Mouse (Mus musculus) v-Abl transformed pro-B cells (cell line): Measurements from ENCODE around the gene Arhgap23.

Experiments
- in situ Hi-C, 2 experiments: fragments of 400-800 bp; cut with MboI; formaldehyde crosslinking; loops; one replicate each; pipeline ENCODE4 v1.15.1; 2025; ENCODE audit not compliant: unreplicated experiment in 2 of 2

The Arhgap23 gene

DNA sequence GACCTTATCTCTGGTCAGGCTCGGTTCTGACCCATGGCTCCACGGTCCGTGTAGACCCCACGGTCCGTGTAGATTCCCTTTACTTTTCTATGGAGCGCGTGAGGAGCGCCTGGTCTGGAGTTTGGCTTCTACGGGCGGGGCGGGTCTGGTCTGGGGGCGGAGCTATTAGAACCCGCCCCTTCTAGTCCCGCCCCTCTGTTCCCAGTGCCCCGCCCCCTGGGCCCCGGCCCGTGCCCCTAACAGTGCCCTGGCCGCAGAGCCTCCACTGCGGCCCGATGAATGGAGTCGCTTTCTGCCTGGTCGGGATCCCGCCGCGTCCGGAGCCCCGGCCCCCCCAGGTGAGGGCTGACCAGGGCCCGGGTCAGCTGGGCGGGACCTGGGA lies at the start of gene Arhgap23:
TSS of gene Arhgap23 (plus strand) at position 204 of the 382 bp plus-strand sequence.
- in situ Hi-C loops, result loop anchor here in 1 of 2 experiments (5.0 kb wide), 1 partner anchor 217 kb away; no protein-coding TSS in a partner anchor

GRCm38 (mm10) chr11:97365556-97365955 lies 49.8 kb upstream of the Arhgap23 start:
- in situ Hi-C loops, result no loop called here

GRCm38 (mm10) chr11:97368501-97368900 lies 46.8 kb upstream of the Arhgap23 start:
- in situ Hi-C loops, result no loop called here

- in situ Hi-C loops, result no loop called here
These were observed 44.8 kb upstream of the Arhgap23 start for GRCm38 (mm10) chr11:97370329-97371091.

DNA sequence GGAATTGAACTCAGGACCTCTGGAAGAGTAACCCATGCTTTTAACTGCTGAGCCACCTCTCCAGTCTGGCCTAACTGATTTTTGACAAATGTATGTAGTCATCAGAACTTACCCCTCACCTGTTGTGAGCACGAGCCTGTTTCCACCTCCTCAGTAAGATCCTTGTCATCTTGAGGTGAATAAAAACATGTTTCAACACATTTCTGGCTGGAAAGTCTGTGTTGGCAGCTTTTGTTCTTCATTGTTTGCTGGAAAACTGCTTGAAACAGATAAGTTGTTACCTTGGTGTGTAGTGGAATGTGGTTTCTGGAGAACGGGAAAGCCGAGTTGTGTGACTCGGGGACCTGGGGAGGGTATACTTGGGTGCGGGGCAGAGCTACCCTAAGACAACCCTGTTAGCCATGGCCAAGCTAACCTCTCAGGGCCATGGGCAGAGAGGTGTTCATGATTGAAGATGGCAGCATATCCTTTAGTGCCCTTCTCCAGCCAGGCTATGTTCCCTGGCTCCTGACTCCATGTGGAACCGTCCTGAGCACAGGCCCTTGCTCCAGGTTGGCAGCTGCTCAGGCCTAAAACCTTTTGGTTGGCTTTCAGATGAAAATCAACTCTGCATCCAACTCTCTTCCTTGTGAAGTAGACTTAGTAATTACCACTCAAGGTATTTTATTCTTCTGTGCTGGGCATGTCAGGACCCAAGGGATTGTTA lies 43.0 kb upstream of the Arhgap23 start:
- in situ Hi-C loops, result no loop called here

DNA sequence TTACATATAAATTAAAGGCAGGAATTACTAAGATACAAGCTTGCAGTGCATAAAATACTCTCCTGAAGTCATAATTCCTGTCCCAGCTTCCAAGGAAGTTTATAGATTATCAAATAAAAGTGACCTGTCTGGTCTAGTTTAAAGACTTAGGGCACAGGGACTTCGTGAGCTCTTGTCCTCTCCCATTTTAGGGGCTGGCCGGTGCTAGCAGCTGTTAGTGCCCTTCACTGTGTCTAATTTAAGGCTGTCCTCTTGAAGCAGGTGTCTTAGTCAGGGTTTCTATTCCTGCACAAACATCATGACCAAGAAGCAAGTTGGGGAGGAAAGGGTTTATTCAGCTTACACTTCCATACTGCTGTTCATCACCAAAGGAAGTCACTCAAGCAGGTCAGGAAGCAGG lies 41.9 kb upstream of the Arhgap23 start:
- in situ Hi-C loops, result no loop called here

GRCm38 (mm10) chr11:97380036-97380435 lies 35.3 kb upstream of the Arhgap23 start:
- in situ Hi-C loops, result no loop called here

- in situ Hi-C loops, result no loop called here
These were observed 32.3 kb upstream of the Arhgap23 start for GRCm38 (mm10) chr11:97383017-97383416.

DNA sequence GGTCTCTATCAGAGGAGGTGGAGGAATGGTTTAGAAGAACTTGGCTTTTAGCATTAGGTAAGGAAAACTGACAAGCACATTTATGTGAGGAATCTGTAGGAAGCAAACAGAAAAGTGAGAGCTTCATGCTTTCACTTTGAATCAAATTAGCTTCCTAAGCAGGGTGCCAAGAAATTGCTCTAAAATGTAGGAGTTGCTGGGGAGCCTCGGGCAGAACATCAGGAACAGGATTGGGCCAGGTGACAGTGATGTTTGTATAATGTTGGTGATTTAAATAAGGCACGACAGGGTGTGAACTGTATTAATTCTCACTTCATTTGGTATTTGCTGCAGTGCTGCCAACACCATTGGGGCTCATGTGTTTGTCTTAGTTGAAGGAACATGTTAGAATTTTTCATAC lies 31.6 kb upstream of the Arhgap23 start:
- in situ Hi-C loops, result no loop called here

- in situ Hi-C loops, result no loop called here
These were observed 27.5 kb upstream of the Arhgap23 start for GRCm38 (mm10) chr11:97387811-97388210.

- in situ Hi-C loops, result no loop called here
These were observed 26.2 kb upstream of the Arhgap23 start for GRCm38 (mm10) chr11:97389127-97389526.

- in situ Hi-C loops, result no loop called here
These were observed 21.7 kb upstream of the Arhgap23 start for GRCm38 (mm10) chr11:97393658-97394057.

GRCm38 (mm10) chr11:97394146-97394545 lies 21.2 kb upstream of the Arhgap23 start:
- in situ Hi-C loops, result no loop called here

DNA sequence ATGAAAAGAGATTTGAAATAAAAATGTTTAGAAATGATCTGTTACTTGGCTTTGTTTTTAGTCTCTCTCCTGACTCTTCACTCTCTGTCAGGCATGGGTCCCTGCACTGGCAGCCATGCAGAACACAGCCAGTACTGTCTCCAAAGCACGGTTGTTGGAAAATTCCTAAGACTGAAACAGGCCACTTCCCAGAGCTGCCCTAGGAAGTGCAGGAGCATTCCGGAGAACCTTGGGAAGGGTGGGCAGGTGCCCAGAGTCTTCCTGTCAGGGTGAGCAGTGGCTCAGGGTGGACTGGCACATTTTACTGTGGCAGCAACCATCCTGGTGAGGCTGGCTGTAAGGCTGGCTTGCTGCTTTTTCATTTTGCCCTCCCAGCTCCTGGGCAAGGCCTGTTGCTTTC lies 16.8 kb upstream of the Arhgap23 start:
- in situ Hi-C loops, result loop anchor here in 1 of 2 experiments (5.0 kb wide), 1 partner anchor 41 kb away; no protein-coding TSS in a partner anchor

DNA sequence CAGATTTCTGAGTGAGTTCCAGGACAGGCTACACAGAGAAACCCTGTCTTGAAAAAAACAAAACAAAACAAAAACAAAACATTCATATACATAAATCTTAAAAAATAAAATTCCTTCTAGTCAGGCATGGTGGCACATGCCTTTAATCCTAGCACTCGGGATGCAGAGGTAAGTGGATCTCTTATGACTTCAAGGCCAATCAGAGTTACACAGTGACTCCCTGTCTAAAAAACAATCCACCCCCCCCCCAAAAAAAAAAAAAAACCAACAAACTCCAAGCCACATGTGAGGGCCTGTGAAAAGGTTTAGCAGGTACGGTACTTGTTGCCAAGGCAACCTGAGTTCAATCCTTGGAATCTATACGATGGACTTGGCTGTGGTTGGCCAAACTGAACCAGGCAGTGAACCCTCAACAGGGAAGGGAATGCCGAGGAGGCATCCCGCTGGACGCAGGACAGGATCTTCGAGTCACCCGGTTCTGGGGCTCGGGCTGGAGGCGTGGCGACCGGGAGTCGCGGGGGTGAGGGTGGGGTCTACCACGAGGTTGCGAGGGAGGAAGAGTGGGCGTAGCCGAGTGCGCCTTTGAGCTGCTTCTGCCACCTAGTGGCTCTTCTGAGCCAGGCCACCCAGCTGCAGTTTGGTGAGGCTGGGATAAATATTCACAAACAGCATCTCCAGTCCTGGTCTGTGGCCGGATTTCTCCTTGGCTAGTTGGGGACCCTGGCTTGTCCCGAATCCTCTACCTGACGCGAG lies 15.2 kb upstream of the Arhgap23 start:
- in situ Hi-C loops, result loop anchor here (5.0 kb wide), 1 partner anchor 43 kb away; no protein-coding TSS in a partner anchor

DNA sequence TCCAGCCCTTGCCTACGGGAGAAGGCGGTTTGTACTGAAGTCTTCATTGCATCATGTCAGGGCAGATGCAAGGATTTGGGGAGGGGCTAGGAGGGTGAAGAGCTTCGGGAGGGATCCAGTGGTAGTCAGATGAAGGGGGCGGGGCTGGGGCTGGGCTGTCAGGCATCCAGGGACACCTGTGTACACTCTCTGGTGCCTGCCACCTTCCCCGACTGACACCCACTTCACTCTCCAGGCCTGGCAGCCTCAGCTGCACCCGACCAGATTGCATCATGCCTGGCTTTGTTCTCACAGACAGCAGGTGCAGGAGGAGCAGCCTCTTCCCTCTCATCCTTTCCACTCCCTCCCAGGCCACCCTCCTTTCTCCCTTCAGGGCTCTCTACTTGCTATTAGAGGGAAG lies 14.3 kb upstream of the Arhgap23 start:
- in situ Hi-C loops, result loop anchor here in 1 of 2 experiments (5.0 kb wide), 1 partner anchor 44 kb away; no protein-coding TSS in a partner anchor

- in situ Hi-C loops, result loop anchor here in 1 of 2 experiments (5.0 kb wide), 1 partner anchor 45 kb away; no protein-coding TSS in a partner anchor
These were observed 13.5 kb upstream of the Arhgap23 start for GRCm38 (mm10) chr11:97401686-97402435.

- in situ Hi-C loops, result loop anchor here in 1 of 2 experiments (5.0 kb wide), 1 partner anchor 45 kb away; no protein-coding TSS in a partner anchor
These were observed 12.6 kb upstream of the Arhgap23 start for GRCm38 (mm10) chr11:97402746-97403145.

DNA sequence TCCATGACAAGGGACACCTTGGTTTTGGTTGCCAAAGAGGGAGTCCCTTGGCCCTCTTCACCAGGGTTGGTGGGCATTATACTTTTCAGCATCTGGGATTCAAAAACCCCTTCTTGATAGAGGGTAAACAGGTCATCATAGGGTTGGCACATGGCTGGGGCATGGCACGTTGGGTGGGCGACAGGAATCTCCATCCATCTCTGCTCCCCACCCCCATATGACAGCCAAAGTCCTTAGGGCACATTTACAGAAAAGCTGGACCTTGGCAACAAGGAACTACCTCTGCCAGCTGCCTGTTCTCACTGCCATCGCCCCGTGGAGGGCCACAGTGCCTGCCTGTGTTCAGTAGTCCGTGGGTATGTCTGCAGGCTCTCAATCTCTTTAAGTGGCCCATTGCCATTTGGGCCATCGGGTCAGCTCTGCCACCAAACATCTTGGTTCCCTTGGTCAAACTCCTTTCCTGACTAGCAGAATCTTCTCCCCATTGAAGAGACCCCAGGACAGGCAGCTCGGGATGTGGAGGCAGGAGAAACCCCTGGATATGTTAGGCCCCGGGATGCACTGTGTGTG lies 11.6 kb upstream of the Arhgap23 start:
- in situ Hi-C loops, result loop anchor here in 1 of 2 experiments (5.0 kb wide), 1 partner anchor 46 kb away; no protein-coding TSS in a partner anchor
